Comparison of ENCODE assay signal across 25 mouse cellular contexts in genomic region chr9:73005106-73005505, GRCm38 (mm10). TPM values are rescaled to one million over a fixed set of nuclear protein-coding genes. Genes with fewer than 3 reads are reported as not detected.
"Had no signal": no experiment of that assay in that cellular context is flagged by ENCODE, and none has a peak within 500 bp of the region (broad histone marks: within the 10 kb centered on the region; RNA-seq: fewer than 3 reads in every experiment).

No protein-coding gene starts in this region.

- H3K9ac ChIP-seq: lung, embryonic 14.5 days; midbrain, embryonic 12.5 days; midbrain, embryonic 15.5 days; neural tube, embryonic 12.5 days had no signal

- H3K4me2 ChIP-seq: lung, embryonic 14.5 days; midbrain, embryonic 12.5 days; midbrain, embryonic 15.5 days; neural tube, embryonic 12.5 days had no signal

- H3K4me3 ChIP-seq: megakaryocyte, embryonic 14.5 days; midbrain, embryonic 12.5 days; midbrain, embryonic 15.5 days; neural tube, embryonic 12.5 days had no signal

- H3K27me3 ChIP-seq: megakaryocyte, embryonic 14.5 days; midbrain, embryonic 12.5 days; midbrain, embryonic 15.5 days; neural tube, embryonic 12.5 days had no signal

- H3K9me3 ChIP-seq: megakaryocyte, embryonic 14.5 days; midbrain, embryonic 12.5 days; midbrain, embryonic 15.5 days; neural tube, embryonic 12.5 days had no signal

- ATAC-seq: midbrain, embryonic 15.5 days had no signal

- DNase-seq: lung, adult 18-20 months; lung, embryonic 14.5 days; lung, postnatal 10 days; lung, postnatal 4 days; retina, postnatal 1 day; right cerebral cortex, adult 18-20 months; right cerebral cortex, postnatal 25 days; right cerebral cortex, postnatal 4 days; spleen, adult 18-20 months; thymus, adult 18-20 months; thymus, postnatal 14 days; thymus, postnatal 36 days had no signal

- H3K27ac ChIP-seq: midbrain, embryonic 12.5 days; midbrain, embryonic 15.5 days; neural tube, embryonic 12.5 days had no signal

- H3K4me1 ChIP-seq: midbrain, embryonic 12.5 days; midbrain, embryonic 15.5 days; neural tube, embryonic 12.5 days had no signal

RNA-seq across cellular contexts. Expression of gene Ccpg1os, which starts 19.9 kb away (rescaled TPM):
- total RNA-seq: monocyte, adult 5-6 weeks had no signal

RNA-seq across cellular contexts. Expression of gene Gm44503, which starts 46.5 kb away (rescaled TPM):
- total RNA-seq: midbrain, postnatal 0 days had no signal
- polyA plus RNA-seq: liver, embryonic 16.5 days; lung, embryonic 14.5 days; lung, embryonic 16.5 days; midbrain, embryonic 12.5 days; midbrain, embryonic 15.5 days; midbrain, postnatal 0 days; neural tube, embryonic 12.5 days; neural tube, embryonic 14.5 days; small intestine, adult 2 months; stomach, embryonic 14.5 days; stomach, embryonic 16.5 days; thymus, postnatal 0 days had no signal
